Mouse (Mus musculus) ES-E14 (cell line): ENCODE data around the gene Trim8. TPM values are rescaled to one million over a fixed set of nuclear protein-coding genes. Genes with fewer than 3 reads are reported as not detected.

Experiments used
- DNase-seq: peaks from one replicate; pipeline ENCODE4 v3.0.0-alpha.2; 2013; ENCODE audit warnings: low read depth, low spot score
- H3K27ac ChIP-seq: 2 replicates; pipeline ENCODE4 v1.5.1; 2012; ENCODE audit warnings: low read depth, mild to moderate bottlenecking, low read length, moderate library complexity, mixed read lengths; ENCODE audit not compliant: poor library complexity, insufficient read depth, severe bottlenecking
- H3K36me3 ChIP-seq: 2 replicates; pipeline ENCODE4 v1.6.1; 2012; ENCODE audit warnings: mild to moderate bottlenecking, low read length, moderate library complexity, mixed read lengths; ENCODE audit not compliant: control insufficient read depth, poor library complexity, insufficient read depth, severe bottlenecking
- H3K4me1 ChIP-seq, 2 experiments: fragments of 150-350 bp in 1 of 2; sonication (generic) in 1 of 2; 2 replicates each; pipeline ENCODE4 v1.6.1; 2012; ENCODE audit warnings: low read length in 2 of 2, mild to moderate bottlenecking in 1 of 2, mixed read lengths in 1 of 2; ENCODE audit not compliant: control insufficient read depth in 2 of 2, insufficient read depth in 2 of 2, poor library complexity in 1 of 2
- H3K4me3 ChIP-seq, 2 experiments: fragments of 150-350 bp in 1 of 2; sonication (generic) in 1 of 2; 2 replicates each; pipeline ENCODE4 v1.5.1; 2012; ENCODE audit warnings: low read length in 2 of 2, low read depth in 1 of 2, mild to moderate bottlenecking in 1 of 2, mixed read lengths in 1 of 2; ENCODE audit not compliant: insufficient read depth in 1 of 2, poor library complexity in 1 of 2, severe bottlenecking in 1 of 2
- H3K9ac ChIP-seq: 2 replicates; pipeline ENCODE4 v1.6.1; 2012; ENCODE audit warnings: low read depth, mild to moderate bottlenecking, low read length, mixed read lengths; ENCODE audit not compliant: poor library complexity, insufficient read depth, severe bottlenecking
- H3K9me3 ChIP-seq: fragments of 150-350 bp; sonication (generic); 2 replicates; pipeline ENCODE4 v1.6.1; 2012; ENCODE audit warnings: low read depth, mild to moderate bottlenecking, low read length; ENCODE audit not compliant: control insufficient read depth, insufficient read depth
- CHD2 ChIP-seq: IDR thresholded peaks from 2 replicates; pipeline ENCODE4 v1.6.1; 2014; ENCODE audit warnings: mild to moderate bottlenecking, low read depth, low read length, inconsistent platforms
- HCFC1 ChIP-seq: IDR thresholded peaks from 2 replicates; pipeline ENCODE4 v1.6.1; 2012; ENCODE audit warnings: low read length, inconsistent platforms, borderline replicate concordance; ENCODE audit not compliant: insufficient read depth
- MAFK ChIP-seq: IDR thresholded peaks from 2 replicates; pipeline ENCODE4 v1.6.1; 2014; ENCODE audit warnings: mild to moderate bottlenecking, low read depth, low read length, inconsistent platforms; ENCODE audit not compliant: insufficient read depth
- ZC3H11A ChIP-seq: IDR thresholded peaks from 2 replicates; pipeline ENCODE4 v1.6.1; 2012; ENCODE audit warnings: low read depth, mild to moderate bottlenecking, inconsistent platforms, low read length, borderline replicate concordance
- ZNF384 ChIP-seq: IDR thresholded peaks from 2 replicates; pipeline ENCODE4 v1.6.1; 2012; ENCODE audit warnings: low read depth, low read length, inconsistent platforms
- in situ Hi-C, 2 experiments: fragments of 600-800 bp; cut with MboI; formaldehyde crosslinking; loops; one replicate each; pipeline ENCODE4 v1.15.1; 2025; ENCODE audit warnings: low sequenced_read_pairs in 2 of 2, inconsistent platforms in 1 of 2; ENCODE audit not compliant: unreplicated experiment in 2 of 2
- total RNA-seq: library from RNA; depleted of rRNA; stranded (reverse); fragments of 300-350 nt; gene quantifications from 2 replicates; pipeline ENCODE4 v1.2.3, GENCODE M21; 2012

The Trim8 gene
- total RNA-seq, 1 experiment, result 26.1 TPM

DNA sequence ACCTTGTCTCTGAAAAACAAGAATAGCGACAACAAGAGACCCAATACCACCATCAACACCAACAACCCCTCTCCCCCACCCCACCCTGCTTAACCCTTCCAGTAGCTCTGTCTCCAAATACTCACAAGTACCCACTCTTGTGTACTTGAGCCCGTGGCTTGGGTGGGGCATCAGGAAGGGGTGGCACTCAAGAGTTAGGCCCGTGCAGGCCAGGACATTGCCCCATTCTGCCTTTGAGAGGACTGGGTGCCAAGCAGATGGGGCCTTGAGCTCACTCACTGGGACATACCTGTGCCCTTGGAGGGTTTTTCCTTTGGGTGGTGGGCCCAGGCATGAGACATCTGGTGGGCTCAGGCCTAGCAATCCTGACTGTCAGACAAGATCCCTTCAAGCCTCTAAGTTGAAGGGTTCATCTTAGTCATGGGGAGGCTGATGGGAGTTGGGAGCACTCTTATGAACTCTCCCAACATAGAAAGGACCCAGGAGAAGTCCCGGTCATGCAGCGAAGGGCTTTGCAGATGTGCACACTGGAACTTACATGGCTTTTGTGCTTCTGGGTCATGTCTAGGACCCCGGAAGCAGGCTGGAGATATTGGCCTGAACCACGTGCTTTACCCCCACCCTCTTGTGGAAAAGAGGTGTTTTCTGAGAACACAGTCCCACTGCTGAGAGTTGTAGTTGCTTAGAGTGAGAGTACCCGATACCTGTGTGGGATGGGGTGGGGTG is 4.3 kb downstream of the Trim8 start:
- TF ChIP-seq CHD2 (no peak), HCFC1 (no peak)
- Histone ChIP-seq H3K9ac (peak overlapping the region; percentile 22; the same call in 1 of the 2 replicates), H3K27ac (no peak overlapping the region), H3K9me3 (no peaks in the 10 kb centered on the region), H3K4me1 (peaks cover 6 to 21% of the 10 kb centered on the region in 2 experiments), H3K4me3 (peak overlapping the region in 1 of 2 experiments; percentile 28; a peak in 3 of 4 replicates), H3K36me3 (peaks cover 29% of the 10 kb centered on the region)
- in situ Hi-C loops, result no loop called here
- no peak for DNase-seq

DNA sequence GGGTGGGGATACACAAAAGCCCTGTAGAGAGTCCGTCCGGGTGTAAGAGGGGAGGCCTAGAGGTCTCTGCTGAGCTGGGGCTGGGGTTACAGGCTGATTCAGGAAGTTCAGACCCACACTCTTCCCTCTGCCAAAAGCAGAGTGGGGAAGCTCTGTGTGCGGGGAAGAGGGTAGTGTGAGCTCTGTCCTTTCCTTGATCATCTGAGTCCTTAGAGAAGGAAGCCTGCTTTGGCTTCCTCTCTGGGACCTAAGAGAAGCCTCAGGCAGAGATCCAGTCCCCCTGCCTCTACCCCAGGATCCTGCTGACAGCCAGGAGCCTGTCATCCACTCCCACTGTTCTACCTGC is 4.8 kb downstream of the Trim8 start:
- TF ChIP-seq CHD2, result no peak
- TF ChIP-seq ZNF384, result no peak
- no peak for TF ChIP-seq ZC3H11A
- TF ChIP-seq HCFC1, result no peak
- no peak for TF ChIP-seq MAFK
- no peak for DNase-seq
- H3K27ac ChIP-seq, result no peak overlapping the region
- H3K9me3 ChIP-seq, result no peaks in the 10 kb centered on the region
- H3K4me1 ChIP-seq, result peaks cover 6 to 24% of the 10 kb centered on the region in 2 experiments
- peaks cover 32% of the 10 kb centered on the region for H3K36me3 ChIP-seq
- in situ Hi-C loops, result no loop called here
- peak overlapping the region in 1 of 2 experiments; percentile 28; a peak in 1 of 4 replicates for H3K4me3 ChIP-seq
- peak overlapping the region; percentile 22; the same call in 1 of the 2 replicates for H3K9ac ChIP-seq

DNA sequence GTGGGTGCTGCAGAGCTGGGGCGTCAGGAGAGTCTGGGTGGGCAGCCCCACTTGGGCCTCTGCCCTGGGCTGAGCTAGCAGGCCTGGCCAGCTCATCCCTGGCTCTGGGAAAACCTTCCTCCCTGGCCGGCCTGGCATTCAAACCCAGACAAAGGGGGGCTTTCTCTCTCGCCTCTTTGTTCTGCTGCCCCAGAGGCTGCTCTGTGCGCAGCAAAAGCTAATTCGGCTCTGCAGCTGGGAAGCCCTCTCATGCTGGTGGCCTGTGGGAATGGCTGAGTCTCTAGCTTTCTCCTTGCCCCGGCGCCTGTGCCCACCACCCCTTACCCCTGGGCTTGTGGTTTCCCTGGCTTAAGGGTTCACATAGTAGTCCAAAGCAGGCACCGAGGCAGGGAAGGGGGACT is 5.7 kb downstream of the Trim8 start:
- Histone ChIP-seq H3K9me3 (no peaks in the 10 kb centered on the region), H3K27ac (no peak overlapping the region), H3K4me1 (peaks cover 8 to 26% of the 10 kb centered on the region in 2 experiments), H3K4me3 (no peak overlapping the region), H3K9ac (0 out of 2 replicates have a peak overlapping the region, but pooled peaks have one; percentile 4), H3K36me3 (peaks cover 34% of the 10 kb centered on the region)
- in situ Hi-C loops, result no loop called here
- TF ChIP-seq ZNF384 (no peak), CHD2 (no peak), HCFC1 (no peak), ZC3H11A (no peak), MAFK (no peak)
- no peak for DNase-seq

DNA sequence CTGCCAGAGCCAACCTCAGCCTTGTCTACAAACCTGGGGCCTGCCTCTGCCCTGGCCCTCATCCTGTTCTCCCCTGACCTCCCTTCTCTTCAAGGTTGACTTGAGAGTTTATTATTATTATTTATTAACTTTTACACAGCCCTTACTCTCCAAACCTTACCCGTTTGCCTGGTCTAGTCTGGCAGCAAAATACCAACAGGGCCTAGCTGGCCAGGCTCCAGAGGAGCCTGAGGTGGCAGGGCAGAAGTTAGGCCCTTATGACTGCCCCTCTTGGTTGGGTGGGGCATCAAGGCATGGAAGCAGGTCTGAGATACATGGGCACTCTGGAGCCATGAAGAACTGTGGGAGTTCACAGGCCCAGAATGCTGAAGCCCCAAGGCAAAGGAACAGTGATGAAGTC is 6.3 kb downstream of the Trim8 start:
- Histone ChIP-seq H3K27ac (no peak overlapping the region), H3K4me3 (no peak overlapping the region), H3K9me3 (no peaks in the 10 kb centered on the region), H3K4me1 (peaks cover 8 to 27% of the 10 kb centered on the region in 2 experiments), H3K36me3 (peaks cover 37% of the 10 kb centered on the region), H3K9ac (no peak overlapping the region)
- in situ Hi-C loops, result no loop called here
- DNase-seq, result no peak
- TF ChIP-seq ZNF384, result no peak
- TF ChIP-seq CHD2, result no peak
- TF ChIP-seq HCFC1, result no peak
- no peak for TF ChIP-seq ZC3H11A
- TF ChIP-seq MAFK, result no peak
